Mouse (Mus musculus) brain, embryonic 14.5 days (tissue): ENCODE measurements at regions not wholly inside any gene's neighbourhood (a gene's known extent, or its start where the extent isn't known, plus 50 kb on each side); places are given as distances from the start of the nearest gene placed in this dataset.

Experiments used
- DNase-seq: peaks from one replicate; pipeline ENCODE4 v3.0.0-alpha.2; 2011; ENCODE audit warnings: low read depth
- CTCF ChIP-seq: fragments of 200-500 bp; IDR thresholded peaks from 2 replicates; pipeline ENCODE4 v1.5.1; 2012; ENCODE audit warnings: inconsistent platforms, mild to moderate bottlenecking, moderate library complexity, borderline replicate concordance; ENCODE audit not compliant: insufficient read depth, insufficient read length; ENCODE audit errors: extremely low read depth
- POLR2A ChIP-seq: fragments of 200-500 bp; IDR thresholded peaks from 2 replicates; pipeline ENCODE4 v1.6.1; 2012; ENCODE audit warnings: mild to moderate bottlenecking, inconsistent platforms, borderline replicate concordance; ENCODE audit not compliant: poor library complexity, insufficient read depth, insufficient read length, severe bottlenecking; ENCODE audit errors: extremely low read depth

DNA sequence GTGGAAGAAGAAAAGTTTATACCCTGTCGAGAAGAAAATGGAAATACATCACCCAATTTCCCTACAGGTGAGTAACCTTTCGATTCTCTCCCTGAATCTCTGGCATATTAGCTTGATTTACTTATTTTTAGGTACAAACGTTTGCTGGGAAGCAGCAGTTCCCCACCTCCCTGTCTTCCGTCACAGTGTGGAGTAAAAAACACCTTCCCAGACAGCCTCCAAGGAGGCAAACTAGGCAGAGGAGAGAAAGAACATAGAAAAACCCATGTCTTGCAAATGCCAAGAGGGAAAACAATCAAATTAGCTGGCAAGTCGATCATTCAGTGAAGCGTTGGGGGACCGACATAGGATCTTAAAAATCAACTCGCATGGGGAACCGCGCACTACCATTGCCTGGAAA, 209.0 kb upstream of the Btbd3 start:
- DNase-seq = no peak
- no peak for TF ChIP-seq CTCF
- no peak for TF ChIP-seq POLR2A

DNA sequence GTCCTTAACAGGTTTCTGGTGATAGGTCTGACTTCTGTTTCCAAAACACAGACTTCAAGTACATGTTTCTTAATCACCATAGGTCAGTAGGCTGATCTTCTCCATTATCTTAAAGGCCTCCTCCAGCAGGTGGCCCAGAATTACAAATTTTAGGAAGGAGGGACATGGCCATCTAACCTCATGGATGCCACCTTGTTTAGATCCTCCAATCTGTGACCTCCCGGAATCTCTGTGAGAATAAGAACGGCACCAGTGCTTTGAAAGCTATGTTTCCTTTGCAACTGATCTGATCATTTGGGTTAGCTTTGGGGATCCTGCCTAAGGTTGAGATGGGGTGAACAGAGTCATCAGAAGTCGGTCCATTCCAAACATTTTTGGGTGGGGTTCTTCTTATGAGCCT, 209.4 kb upstream of the Btbd3 start:
- DNase-seq = no peak
- TF ChIP-seq CTCF = no peak
- TF ChIP-seq POLR2A = no peak

DNA sequence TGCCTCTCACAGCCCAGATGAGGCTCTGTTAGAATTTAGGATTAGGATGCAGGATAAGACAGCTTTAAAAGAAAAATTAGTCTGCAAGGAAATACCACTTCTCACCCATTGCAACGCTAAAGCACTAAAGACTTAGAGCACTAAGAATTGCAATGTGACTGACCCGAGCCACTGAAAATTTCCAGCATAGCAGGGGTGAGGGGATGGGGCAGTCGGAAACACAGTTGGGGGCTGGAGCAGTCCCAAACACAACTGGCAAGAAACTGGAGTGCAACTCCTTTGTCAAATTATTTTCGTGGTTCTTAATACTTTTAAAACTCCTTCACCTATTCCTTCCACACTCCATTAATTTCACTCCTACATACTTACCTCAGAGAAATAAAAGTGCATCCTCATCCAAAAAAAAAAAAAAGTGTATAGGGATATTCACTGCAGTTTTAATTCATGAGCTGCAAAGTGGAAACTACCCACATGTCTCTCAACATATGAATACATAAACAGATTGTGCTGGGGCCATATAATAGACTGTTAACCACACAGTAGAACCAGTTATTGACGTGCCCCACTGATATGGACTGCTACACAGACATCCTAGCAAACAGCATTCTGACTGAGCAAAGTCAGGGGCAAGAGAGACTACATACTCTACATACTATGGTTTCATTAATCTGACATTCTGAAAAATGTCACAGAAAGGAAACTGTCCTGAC, 210.3 kb upstream of the Btbd3 start:
- TF ChIP-seq CTCF (no peak), POLR2A (no peak)
- no peak for DNase-seq

DNA sequence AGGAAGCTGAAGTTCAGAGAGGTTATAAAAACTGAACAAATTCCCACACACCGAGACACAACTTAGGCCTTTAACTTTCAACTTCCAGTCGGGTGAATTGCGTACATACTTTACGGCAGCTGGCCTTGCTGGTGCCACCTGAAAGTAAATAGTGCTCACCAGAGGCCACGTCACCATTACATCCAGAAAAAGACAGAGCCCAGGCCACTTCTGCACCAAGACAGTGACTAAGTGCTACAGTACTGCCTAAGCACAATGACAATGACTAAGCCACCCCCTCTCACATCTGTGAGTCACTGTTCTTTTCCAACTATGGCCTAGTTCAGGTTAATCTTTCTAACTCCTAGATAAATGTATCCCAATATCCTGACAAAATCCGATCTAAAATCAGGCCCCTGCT, 215.7 kb upstream of the Btbd3 start:
- TF ChIP-seq CTCF = no peak
- no peak for TF ChIP-seq POLR2A
- no peak for DNase-seq

DNA sequence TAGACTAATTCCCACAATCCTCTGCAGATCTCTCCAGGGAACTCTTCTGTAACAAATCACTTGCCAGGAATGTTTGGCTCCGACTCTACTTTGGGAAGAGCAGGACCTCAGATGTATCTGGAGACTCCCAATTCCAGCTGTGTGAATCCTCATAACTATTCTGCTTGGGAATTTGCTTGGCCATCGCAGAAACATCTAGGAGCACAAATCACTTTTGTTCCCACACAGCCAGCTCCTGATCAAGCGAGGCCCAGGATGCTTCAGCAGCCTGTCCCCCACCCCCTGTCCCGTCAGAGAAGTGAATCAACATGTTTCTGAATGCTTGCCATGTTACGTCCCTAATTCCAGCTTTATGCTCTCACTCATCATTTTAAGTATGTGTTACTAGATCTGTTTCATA, 216.1 kb upstream of the Btbd3 start:
- no peak for DNase-seq
- no peak for TF ChIP-seq POLR2A
- no peak for TF ChIP-seq CTCF

DNA sequence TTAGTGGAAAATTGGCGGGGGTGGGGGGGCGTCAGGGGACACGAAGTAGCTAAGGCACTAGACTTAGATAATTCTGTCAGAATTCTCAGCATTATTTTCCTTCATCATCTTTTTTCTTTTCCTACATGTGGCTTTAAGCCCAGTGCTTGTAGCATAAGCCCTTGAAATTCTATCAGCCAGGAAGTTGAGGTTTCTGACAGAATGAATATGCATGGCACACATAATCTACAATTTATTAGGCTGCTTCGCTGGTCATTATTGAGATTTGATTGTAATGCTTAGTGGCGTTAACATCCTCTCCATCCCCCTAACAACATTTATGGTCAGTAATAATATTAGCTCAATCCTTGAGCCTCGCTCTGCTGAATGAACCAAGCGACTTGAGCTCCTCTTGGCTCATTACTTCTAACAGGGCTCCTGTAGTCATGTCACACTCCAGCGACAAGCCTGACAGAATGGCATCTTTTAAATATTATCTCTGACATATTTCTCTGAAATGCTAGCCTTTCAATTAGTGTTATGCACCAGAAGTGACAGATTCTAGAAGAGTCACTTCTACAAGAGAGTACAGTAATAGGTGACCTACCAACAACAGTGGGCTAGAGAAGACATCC, 222.1 kb upstream of the Btbd3 start:
- no peak for TF ChIP-seq CTCF
- no peak for TF ChIP-seq POLR2A
- DNase-seq = peak; percentile 49

DNA sequence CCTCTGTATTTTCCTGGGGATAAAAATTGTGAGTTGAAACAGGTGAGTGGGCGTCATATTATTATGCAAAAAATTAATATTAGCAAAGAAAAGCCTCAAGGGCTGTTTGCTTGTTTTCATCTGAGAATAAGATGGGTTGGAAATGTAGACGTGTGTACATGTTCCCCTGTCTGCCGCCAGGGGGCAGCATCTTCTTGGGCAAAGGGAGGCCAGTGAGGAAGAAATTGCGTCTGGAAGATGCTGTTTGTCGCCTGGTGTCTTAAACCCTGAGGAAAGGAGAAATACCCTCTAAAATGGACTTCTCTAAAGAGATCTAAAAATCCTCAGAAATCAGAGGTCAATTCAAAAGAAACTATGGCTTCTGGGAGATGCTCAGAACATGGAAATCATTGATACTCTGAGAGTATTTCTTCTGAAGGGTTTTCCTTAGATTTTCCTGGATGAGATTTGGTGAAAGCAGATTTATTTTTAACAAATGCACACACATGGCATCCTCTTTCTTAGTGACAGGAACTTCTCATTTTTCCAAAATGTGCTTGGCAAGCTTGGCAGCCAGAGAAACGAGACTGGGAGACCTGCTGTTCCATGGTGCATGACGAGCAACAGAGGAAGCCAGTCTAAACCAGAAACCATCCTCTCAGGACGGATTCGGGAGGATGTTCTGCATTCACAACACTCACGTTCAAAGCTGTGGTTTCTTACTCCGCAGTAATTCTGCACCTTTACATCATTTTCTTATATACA, 222.8 kb upstream of the Btbd3 start:
- TF ChIP-seq CTCF = peak; percentile 97
- TF ChIP-seq POLR2A = no peak
- peak; percentile 94 for DNase-seq

DNA sequence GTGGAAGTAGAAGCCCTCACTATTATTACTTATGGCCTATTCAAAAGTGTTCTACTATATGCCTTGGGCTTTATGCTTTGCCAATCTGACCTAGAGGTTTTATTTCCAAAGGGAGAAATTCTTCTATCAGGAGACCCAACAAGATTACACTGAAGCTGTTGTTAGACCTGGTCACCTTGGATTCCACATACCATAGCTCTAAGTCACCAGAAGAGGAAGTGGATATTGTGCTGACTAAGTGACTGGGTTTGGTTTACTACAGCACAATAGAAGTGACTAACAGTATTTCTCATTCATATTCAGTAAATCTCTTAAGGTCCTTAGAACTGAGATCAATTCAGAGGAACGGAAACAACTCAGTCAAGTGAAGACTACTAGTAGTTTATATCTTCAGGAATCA, 229.0 kb upstream of the Btbd3 start:
- no peak for TF ChIP-seq POLR2A
- TF ChIP-seq CTCF = no peak
- no peak for DNase-seq

DNA sequence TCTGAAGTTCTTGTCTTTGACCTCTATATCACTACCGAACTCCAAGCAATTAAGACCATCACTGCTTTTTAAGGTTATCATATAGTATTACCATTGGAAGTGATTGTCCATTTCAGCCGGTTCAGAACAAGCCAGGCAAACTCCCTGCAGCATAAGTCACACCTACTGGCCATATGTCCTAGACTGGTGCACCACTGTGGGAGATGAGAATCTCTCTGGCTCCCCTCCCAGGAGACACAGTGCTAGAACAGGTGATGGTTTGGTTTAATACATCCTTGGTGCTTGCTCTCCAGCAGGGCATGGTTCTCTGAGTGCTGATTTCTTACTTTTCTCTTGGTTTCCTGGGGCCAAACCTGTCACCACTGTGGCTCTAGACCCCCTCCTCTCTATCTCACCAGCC, 232.8 kb upstream of the Btbd3 start:
- TF ChIP-seq POLR2A (no peak), CTCF (no peak)
- DNase-seq = no peak

DNA sequence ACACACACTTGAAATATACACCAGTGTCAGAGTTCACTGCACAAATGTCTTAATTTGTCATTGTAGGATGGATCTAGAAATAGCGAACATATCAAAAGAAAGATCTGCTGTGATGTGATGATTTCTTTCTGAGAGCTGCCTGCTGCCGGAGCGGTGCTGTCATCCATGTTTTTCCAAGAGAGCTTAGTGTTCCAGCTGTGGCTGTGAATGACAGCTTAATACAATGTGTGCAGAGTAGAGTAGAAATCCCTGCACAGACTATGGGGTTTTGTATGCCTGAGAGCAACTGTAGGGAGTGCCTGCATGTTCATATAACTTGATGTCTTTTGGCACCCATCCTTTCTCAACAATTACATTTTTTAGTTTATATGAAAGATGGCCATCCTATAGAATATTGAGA, 274.6 kb upstream of the Btbd3 start:
- DNase-seq = peak; percentile 72
- TF ChIP-seq CTCF (no peak), POLR2A (no peak)

DNA sequence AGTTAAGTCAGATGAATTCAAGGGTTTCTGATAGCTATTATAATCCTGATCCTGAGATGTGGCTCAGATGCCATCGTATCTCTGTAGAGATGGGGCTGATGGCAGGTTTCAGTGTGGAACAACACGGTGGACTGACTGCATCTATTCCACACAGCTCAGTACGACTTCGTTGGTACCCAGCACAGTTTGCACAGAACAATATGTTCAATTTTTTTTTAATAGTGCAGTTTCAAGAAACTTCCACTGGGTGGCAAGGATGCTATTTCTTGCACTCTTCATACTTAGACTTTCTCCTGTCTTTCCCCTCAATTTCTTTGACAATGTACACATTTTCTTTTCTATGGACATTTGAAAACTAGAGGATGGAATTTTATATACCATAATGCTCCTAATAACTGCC, 278.6 kb upstream of the Btbd3 start:
- DNase-seq = peak; percentile 70
- TF ChIP-seq POLR2A (no peak), CTCF (peak; percentile 17; the same call in 1 of the 2 replicates)

DNA sequence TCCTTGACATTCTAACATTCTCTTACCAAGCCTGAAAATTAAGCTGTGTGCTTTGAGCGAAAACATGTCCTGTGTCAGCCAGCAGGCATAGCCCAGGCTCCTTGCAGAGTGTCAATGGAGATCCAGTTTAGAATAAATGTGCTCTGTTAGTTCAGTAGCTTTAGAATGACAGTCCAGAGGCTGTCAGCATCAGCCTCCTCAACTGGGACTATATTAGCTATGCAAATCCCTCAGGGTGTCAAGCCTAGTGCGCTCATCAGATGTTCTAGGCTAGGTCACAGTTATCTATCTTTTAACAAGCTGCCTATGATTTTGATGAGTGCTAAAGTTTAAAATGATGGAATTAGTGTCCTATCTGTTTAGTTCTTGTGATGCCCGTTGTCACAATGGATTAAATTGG, 281.7 kb upstream of the Btbd3 start:
- no peak for TF ChIP-seq POLR2A
- TF ChIP-seq CTCF = no peak
- peak; percentile 31 for DNase-seq

DNA sequence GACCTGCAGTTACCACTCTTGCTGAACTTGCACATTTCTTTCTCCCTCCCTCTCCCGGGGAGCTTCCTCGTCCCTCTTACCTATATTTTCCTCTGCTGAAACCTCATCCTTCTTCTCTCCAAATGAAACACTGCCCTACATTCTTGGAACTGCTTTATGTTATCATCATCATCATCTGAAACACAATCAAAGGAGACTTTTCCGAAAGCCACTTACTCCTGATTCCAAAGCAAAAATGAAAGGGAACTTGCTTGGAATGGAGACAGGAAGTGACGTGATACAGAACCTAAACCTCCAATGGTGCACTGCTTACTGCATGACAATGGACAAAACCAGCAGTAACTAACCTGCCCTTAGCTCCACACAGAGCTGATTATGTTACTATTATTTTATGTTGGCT, 287.2 kb upstream of the Btbd3 start:
- TF ChIP-seq POLR2A (no peak), CTCF (no peak)
- no peak for DNase-seq
